Mouse (Mus musculus) myocyte (in vitro differentiated cells): ENCODE data around the gene Cpvl.

Experiments used
- MAX ChIP-seq: IDR thresholded peaks from one replicate; pipeline ENCODE4 v1.6.1; 2011; ENCODE audit warnings: low read depth, mild to moderate bottlenecking, control low read depth
- POLR2A ChIP-seq: IDR thresholded peaks from one replicate; pipeline ENCODE4 v1.6.1; 2011; ENCODE audit warnings: low read depth, mild to moderate bottlenecking, control low read depth, moderate library complexity; ENCODE audit not compliant: insufficient read length
- SRF ChIP-seq: IDR thresholded peaks from one replicate; pipeline ENCODE4 v1.6.1; 2011; ENCODE audit warnings: low read depth; ENCODE audit not compliant: control insufficient read depth, insufficient read length
- TCF12 ChIP-seq: IDR thresholded peaks from one replicate; pipeline ENCODE4 v1.6.1; 2011; ENCODE audit warnings: mild to moderate bottlenecking, control low read depth; ENCODE audit not compliant: poor library complexity, insufficient read depth, severe bottlenecking
- USF1 ChIP-seq: IDR thresholded peaks from one replicate; pipeline ENCODE4 v1.6.1; 2011; ENCODE audit warnings: low read depth, mild to moderate bottlenecking, control low read depth, moderate library complexity

DNA sequence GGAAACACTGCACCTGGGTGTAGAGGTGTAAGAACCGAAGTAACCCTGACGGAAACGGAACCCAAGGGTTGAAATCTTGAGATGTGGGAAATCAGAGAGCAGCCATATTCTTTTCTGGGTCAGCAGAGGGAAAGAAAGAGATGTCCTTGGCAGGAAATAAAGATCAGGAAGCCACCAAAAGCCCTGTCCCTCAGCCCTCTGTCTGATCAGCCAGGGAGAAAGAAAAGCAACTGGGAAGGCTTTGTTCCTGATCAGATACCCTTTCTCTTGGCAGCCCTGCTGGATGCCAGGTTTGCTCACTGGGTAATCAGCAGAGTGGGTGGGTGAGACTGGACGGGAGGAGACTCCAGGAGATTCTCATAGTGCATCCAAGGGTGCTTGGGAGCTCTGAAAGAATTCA is 27.1 kb downstream of the Cpvl start:
- TF ChIP-seq POLR2A (no peak), MAX (no peak), TCF12 (no peak), SRF (no peak), USF1 (no peak)
